Mouse (Mus musculus) brown adipose tissue, adult 24 weeks (tissue): ENCODE data around the gene Mlf1. TPM values are rescaled to one million over a fixed set of nuclear protein-coding genes. Genes with fewer than 3 reads are reported as not detected.
A peak's percentile ranks its signal among the peaks of the same experiment; 100 is the strongest.

Source experiments
- H3K27ac ChIP-seq: fragments of 200-500 bp; replicated peaks from 2 replicates; pipeline ENCODE4 v1.5.1; 2012; ENCODE audit warnings: low read depth, mild to moderate bottlenecking, low read length
- H3K4me1 ChIP-seq: fragments of 200-500 bp; 2 replicates; pipeline ENCODE4 v1.6.1; 2012; ENCODE audit warnings: low read length, mixed read lengths; ENCODE audit not compliant: control insufficient read depth, insufficient read depth, insufficient read length
- H3K4me3 ChIP-seq: fragments of 200-500 bp; 2 replicates; pipeline ENCODE4 v1.5.1; 2012; ENCODE audit warnings: low read depth, mild to moderate bottlenecking, low read length, moderate library complexity; ENCODE audit not compliant: insufficient read depth
- polyA plus RNA-seq: library from polyadenylated mRNA; stranded (reverse); fragments of >200 nt; gene quantifications from 2 replicates; pipeline ENCODE4 v1.2.4, GENCODE M21; 2012; ENCODE audit not compliant: missing spikeins, insufficient read depth, insufficient read length

The Mlf1 gene
- 10.9 and 13.2 TPM in 2 replicates for polyA plus RNA-seq

DNA sequence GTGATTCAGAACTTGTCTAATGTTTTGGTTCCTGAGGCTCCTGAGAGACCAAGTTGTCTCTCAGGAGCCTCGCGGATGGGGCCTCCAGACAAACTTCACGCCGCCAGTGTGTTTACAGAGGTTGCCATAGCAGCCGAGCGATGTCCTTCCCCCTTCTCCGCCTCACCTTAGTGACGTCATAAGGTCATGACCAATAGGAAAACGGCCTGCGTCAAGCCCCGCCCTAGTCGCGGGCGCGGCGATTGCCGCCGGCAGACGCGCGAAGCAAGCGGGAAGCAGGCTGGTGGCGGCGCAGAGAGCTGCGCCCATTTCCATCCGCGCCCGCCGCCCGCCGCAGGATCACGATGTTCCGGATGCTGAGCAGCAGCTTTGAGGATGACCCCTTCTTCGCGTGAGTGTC lies at the start of gene Mlf1:
TSS of gene Mlf1 (plus strand) at position 226 of the 400 bp plus-strand sequence.
- Histone ChIP-seq H3K4me1 (no peaks in the 10 kb centered on the region), H3K27ac (no peak within 1 kb of the TSS), H3K4me3 (peak within 1 kb of the TSS; percentile 45)

DNA sequence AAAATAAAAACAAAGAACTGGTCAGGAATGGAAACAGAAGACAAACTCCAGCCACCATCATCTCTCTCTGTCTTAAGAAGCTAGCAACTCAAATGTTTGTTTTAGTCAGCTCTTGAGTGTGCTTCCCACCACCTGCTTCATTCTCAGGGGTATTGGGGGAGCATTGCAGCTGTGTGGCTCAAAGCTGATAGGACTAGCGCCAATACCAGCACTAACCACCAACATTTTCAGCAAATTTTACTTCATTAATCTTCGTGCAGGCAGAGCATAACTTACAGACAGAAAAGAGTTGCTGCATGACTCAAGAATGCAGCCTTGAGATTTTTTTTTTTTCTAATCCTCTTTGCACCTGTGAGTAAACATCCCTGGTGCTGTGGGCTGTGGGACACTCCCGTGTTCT lies 34.3 kb upstream of the Mlf1 start:
- Histone ChIP-seq H3K4me3 (no peak overlapping the region), H3K27ac (no peak overlapping the region), H3K4me1 (no peaks in the 10 kb centered on the region)

DNA sequence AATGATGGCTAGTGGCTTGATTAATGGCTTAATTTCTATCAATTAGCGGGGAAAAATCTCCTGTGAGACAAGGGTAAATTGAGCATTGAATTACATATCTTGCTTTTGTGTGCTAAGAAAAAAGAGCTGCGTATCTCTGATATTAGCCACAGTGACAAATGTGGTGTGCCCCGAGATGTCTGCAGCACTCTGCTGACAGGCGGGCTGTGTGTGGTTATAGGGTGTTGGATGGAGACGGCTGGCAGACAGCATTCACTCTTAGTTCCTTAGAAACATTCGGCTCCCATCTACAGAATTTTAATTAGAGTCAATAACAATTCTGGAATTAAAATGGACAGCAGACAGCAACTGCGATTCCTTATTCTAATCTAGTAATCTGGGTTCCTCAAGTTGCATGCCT lies 33.0 kb upstream of the Mlf1 start:
- Histone ChIP-seq H3K4me3 (no peak overlapping the region), H3K4me1 (no peaks in the 10 kb centered on the region), H3K27ac (no peak overlapping the region)

DNA sequence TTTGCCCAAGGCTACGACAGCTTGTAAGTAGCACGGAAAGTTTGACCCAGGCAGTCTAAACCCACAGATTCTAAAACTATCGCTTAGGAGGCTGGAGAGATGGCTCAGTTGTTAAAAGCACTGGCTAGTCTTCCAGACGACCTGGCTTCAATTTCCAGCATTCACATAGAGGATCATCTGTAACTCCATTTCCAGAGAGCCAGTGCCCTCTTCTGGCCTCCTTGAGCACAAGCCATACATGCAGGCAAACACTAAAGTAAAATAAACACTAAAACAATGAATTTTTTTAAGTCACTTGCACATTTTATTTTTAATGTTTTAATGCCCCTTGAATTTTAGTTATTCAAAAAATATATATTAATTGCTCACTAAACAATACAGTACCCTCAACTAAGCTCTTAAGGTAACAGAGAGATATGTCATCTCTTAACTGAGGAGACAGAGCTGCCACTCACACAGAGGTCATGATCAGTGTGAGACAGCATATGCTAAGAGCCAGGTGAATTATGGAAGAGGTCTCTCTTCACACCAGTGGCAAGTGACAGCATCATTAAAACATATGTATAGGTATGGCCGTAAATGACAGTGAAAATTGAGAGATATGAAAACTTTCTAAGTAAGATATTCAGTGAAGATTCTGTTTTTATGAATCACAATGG lies 30.8 kb upstream of the Mlf1 start:
- no peaks in the 10 kb centered on the region for H3K4me1 ChIP-seq
- H3K27ac ChIP-seq: no peak overlapping the region
- H3K4me3 ChIP-seq: no peak overlapping the region

DNA sequence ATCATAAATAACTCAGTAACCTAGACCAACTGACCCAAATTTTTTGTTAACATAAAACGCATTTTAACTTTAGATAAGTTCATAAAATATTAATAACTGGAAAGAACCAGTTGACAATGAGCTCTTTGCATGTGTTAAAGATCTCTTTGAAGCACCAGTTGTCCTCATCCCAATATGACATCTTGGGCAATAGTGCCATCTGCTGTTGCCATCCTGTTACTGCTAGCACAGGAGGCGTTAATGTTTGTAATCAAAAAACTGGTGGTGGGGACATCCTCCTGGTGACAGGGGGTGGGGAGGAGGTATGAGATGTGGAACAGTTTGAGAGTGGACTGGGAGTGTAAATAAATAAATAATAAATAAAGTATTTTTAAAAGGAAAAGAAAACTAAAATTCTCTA lies 29.3 kb upstream of the Mlf1 start:
- no peaks in the 10 kb centered on the region for H3K4me1 ChIP-seq
- H3K27ac ChIP-seq: no peak overlapping the region
- no peak overlapping the region for H3K4me3 ChIP-seq

GRCm38 (mm10) chr3:67346674-67347073 lies 27.2 kb upstream of the Mlf1 start:
- Histone ChIP-seq H3K27ac (no peak overlapping the region), H3K4me3 (no peak overlapping the region), H3K4me1 (no peaks in the 10 kb centered on the region)

DNA sequence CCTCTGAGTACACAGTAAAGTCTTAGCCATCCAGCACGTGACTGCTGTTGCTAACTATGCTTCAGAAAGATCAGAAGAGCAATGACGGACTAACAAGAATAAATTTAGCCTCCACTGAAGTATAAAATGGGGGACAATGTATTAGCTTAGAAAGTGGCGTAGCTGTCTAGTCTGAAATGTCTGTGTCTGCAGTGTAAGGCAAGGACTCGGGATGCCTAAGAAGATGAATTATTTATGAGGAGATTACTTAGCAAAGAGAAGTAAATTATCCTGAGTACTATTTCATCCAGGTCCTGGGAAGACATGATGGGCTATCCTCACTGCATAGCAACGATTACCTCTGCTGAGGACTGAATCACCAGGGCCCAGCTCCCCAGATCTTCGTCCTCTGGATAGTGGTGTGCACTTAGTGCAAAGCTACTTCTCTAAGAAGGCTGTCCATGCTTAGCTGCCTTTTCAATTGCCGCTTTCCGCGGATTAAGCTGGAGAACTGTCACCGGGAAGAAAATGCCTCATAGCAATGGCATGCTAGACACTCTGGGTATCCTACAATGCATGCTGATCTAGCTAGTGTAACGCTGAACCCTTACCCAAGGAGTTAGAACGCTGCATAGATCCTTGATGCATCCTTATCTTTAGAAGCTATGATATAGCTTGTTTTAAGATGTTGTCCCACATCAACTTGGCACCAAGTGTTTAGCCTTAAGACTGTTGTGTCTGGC lies 22.3 kb upstream of the Mlf1 start:
- H3K4me3 ChIP-seq: no peak overlapping the region
- no peak overlapping the region for H3K27ac ChIP-seq
- no peaks in the 10 kb centered on the region for H3K4me1 ChIP-seq

DNA sequence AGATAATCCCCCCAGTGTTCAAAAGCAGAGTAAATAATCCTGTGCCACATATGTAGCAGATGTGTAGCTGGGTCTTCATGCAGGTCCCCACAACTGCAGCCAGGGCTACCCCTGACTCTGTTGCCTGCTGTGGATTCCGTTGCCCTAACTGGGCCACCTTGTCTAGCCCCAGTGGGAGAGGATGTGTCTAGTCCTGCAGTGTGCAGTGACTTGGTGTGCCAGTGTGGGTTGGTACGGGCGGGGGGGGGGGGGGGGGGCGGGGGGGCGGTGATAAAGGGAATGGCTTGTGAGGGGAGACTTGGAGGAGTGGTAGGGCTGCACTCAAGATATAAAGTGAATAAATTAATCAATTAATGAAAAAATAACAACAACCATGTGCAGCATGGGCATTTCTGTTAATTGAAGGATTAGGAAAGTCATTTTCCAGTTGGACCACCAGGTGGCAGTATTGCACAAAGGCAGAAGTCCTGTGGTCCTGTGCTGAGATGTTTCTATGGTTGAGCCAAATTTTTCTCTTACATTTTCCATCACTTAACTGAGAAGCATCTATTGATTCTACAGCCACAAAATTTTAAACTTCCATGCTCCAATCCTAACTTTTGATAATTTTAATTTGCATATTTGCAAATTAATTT lies 21.7 kb upstream of the Mlf1 start:
- no peaks in the 10 kb centered on the region for H3K4me1 ChIP-seq
- H3K4me3 ChIP-seq: no peak overlapping the region
- H3K27ac ChIP-seq: no peak overlapping the region

DNA sequence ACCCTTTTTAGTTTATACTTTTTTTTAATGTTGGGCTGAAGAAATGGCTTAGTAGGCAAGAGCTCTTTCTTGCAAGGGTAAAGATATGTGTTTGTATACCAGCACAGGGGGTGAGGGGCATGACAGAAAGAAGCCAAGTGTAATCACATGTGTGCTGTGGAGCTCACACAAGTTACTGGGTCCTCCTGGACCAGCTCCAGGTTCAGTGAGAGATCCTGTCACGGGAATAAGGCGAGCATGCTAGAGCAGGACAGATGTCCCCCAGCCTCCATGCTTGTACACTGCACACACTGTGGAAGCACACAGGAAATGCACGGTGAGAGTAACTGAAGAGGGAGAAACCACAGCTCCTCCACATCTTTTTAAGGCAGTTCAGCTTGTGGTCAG lies 21.1 kb upstream of the Mlf1 start:
- no peaks in the 10 kb centered on the region for H3K4me1 ChIP-seq
- no peak overlapping the region for H3K27ac ChIP-seq
- H3K4me3 ChIP-seq: no peak overlapping the region

DNA sequence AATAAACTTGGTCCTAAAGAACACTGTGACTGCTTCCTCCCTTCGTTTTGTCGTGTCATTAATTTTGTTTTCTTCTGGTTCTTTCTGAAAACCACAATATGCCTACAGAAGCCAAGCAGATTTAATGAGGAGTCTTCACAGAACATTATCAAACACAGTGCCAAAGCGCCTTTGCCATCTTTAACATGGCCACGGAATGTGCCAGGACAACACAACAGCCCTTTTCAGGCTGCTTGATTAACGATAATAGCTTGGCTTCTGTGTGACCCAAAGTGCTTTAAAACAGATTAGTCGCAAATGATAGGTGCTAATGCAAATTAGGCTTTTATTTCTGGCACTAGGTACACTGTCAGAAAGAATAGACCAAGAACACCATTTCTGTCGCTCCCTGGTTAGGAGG lies 15.5 kb upstream of the Mlf1 start:
- H3K27ac ChIP-seq: no peak overlapping the region
- no peak overlapping the region for H3K4me3 ChIP-seq
- no peaks in the 10 kb centered on the region for H3K4me1 ChIP-seq

GRCm38 (mm10) chr3:67366087-67366892 lies 7.6 kb upstream of the Mlf1 start:
- Histone ChIP-seq H3K4me1 (no peaks in the 10 kb centered on the region), H3K27ac (no peak overlapping the region), H3K4me3 (no peak overlapping the region)

- Histone ChIP-seq H3K27ac (no peak overlapping the region), H3K4me3 (no peak overlapping the region), H3K4me1 (no peaks in the 10 kb centered on the region)
These were observed 6.4 kb upstream of the Mlf1 start for GRCm38 (mm10) chr3:67367481-67367880.

DNA sequence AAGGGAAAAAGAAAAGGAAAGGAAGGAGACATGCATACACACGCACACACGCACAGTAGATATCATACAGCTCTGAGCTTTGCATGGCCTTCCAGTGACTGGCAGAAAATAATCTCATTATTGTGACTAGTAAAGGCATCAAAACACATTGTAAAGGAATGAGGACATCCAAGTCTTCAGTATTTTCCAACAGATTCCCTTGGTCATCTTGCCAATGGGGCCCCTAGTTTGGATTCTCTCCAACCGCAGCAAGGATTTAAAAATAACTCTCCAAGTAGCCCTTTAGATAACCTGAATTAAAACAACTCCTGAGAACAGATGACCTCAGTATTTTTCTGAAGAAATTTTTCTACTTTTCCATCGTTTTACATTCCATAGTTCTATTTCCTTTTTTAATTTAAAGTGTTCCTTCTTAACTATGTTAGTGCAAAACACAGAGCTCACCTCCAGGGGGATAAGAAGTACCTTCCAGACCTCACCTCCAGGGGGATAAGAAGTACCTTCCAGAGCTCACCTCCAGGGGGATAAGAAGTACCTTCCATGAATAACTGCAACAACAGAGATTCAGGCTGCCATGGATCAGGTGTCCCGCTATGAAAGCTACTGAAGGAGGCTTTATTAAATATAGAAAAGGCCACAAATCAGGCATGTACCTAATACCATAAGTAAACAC lies 4.4 kb upstream of the Mlf1 start:
- Histone ChIP-seq H3K27ac (no peak overlapping the region), H3K4me1 (no peaks in the 10 kb centered on the region), H3K4me3 (no peak overlapping the region)

DNA sequence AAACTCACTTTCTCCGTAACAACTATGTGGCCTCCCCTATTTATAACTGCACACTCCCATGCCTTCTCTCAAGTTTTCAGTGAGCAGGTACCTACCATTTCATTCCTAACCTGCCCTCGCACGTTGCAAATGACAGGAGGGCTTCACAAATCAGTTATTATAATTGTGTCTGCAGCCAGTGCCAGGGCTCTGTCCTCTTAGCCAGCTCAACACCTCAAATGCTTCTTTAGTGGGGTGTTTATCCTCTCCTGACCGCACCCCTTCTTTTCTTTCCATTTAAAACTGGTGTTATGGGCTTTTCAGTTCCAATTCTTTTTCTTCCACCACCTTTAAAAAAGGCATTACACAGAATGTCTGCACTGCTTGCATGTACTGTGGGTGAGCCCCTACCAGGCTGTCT lies 1.7 kb upstream of the Mlf1 start:
- no peak overlapping the region for H3K4me3 ChIP-seq
- H3K27ac ChIP-seq: no peak overlapping the region
- no peaks in the 10 kb centered on the region for H3K4me1 ChIP-seq

- H3K4me1 ChIP-seq: no peaks in the 10 kb centered on the region
- H3K27ac ChIP-seq: no peak overlapping the region
- no peak overlapping the region for H3K4me3 ChIP-seq
These were observed 1.1 kb upstream of the Mlf1 start for GRCm38 (mm10) chr3:67372781-67373180.
